Mouse (Mus musculus) forebrain, embryonic 16.5 days (tissue): ENCODE results near the gene Spg20. TPM values are rescaled to one million over a fixed set of nuclear protein-coding genes. Genes with fewer than 3 reads are reported as not detected.

Experiments used
- microRNA-seq: library from miRNA; unstranded; fragments of <30 nt; microRNA quantifications from one replicate; pipeline ENCODE4, GENCODE M21; 2017
- polyA plus RNA-seq: library from polyadenylated mRNA; unstranded; fragments of >200 nt; fragmentation: Nextera tagmentation; extraction: Ambion mirVana; gene quantifications from 2 replicates; pipeline ENCODE4 v1.2.1, GENCODE M21; 2015

Spg20 gene
- polyA plus RNA-seq, 1 experiment from 2014 or later: 19.5 TPM

Small RNA genes lying within 50 kb of the gene (microRNA-seq; reads per million reads assigned to microRNA genes)
- not detected for gene Gm22029

Other genes starting within 250 kb of the Spg20 start
- 1.3 and 1.8 TPM in 2 replicates for gene Sertm1, start 196.2 kb upstream of the Spg20 start, polyA plus RNA-seq
- 2.1 and 2.3 TPM in 2 replicates for gene Ccna1, start 56.6 kb upstream of the Spg20 start, polyA plus RNA-seq
- 0.19 and 0.30 TPM in 2 replicates for gene Ccdc169, start 25.2 kb downstream of the Spg20 start, polyA plus RNA-seq
- gene Sohlh2, start 69.9 kb downstream of the Spg20 start, polyA plus RNA-seq: not detected in 2 replicates
- gene Dclk1, start 130.3 kb downstream of the Spg20 start, polyA plus RNA-seq: 255 and 277 TPM in 2 replicates